Mouse (Mus musculus): ENCODE results near the gene Gm17387. TPM values are rescaled to one million over a fixed set of nuclear protein-coding genes. Genes with fewer than 3 reads are reported as not detected.

The Gm17387 gene
- polyA plus RNA-seq, 1 experiment from 2014 or later, result not detected

- Histone ChIP-seq H3K27ac (peak overlapping the region; percentile 90), H3K4me3 (no peak overlapping the region), H3K9me3 (no peaks in the 10 kb centered on the region), H3K9ac (0 out of 2 replicates have a peak overlapping the region, but pooled peaks have one; percentile 19), H3K36me3 (no peaks in the 10 kb centered on the region), H3K4me1 (peaks cover 25% of the 10 kb centered on the region), H3K27me3 (no peaks in the 10 kb centered on the region), H3K4me2 (replicated peaks) (peak overlapping the region; percentile 28)
- 31% methylated on average over 6 of the region's 9 CpGs for WGBS
- ATAC-seq (ENCODE audit: low FRiP score, low read depth), result 0 out of 2 replicates have a peak, but pooled peaks have one; percentile 16
These were observed 12.1 kb downstream of the Gm17387 start for GRCm38 (mm10) chr7:141040867-141041606.

- Histone ChIP-seq H3K4me2 (replicated peaks) (0 out of 2 replicates have a peak overlapping the region, but pooled peaks have one; percentile 9), H3K9me3 (no peaks in the 10 kb centered on the region), H3K27ac (peak overlapping the region; percentile 90), H3K9ac (no peak overlapping the region), H3K36me3 (no peaks in the 10 kb centered on the region), H3K4me3 (no peak overlapping the region), H3K27me3 (no peaks in the 10 kb centered on the region), H3K4me1 (peaks cover 27% of the 10 kb centered on the region)
- WGBS, result 10% methylated on average over 5 of the region's 5 CpGs
- ATAC-seq (ENCODE audit: low FRiP score, low read depth), result peak; percentile 80
These were observed 12.7 kb downstream of the Gm17387 start for GRCm38 (mm10) chr7:141041661-141042060.

GRCm38 (mm10) chr7:141042539-141042938 lies 13.6 kb downstream of the Gm17387 start:
- no peak overlapping the region for H3K4me2 ChIP-seq (replicated peaks)
- H3K36me3 ChIP-seq, result no peaks in the 10 kb centered on the region
- no peak for ATAC-seq (ENCODE audit: low FRiP score, low read depth)
- H3K4me1 ChIP-seq, result peaks cover 36% of the 10 kb centered on the region
- 22% methylated on average over 4 of the region's 4 CpGs for WGBS
- no peaks in the 10 kb centered on the region for H3K9me3 ChIP-seq
- no peak overlapping the region for H3K4me3 ChIP-seq
- H3K27ac ChIP-seq, result peak overlapping the region; percentile 67
- no peak overlapping the region for H3K9ac ChIP-seq
- H3K27me3 ChIP-seq, result no peaks in the 10 kb centered on the region

- Histone ChIP-seq H3K4me2 (replicated peaks) (peak overlapping the region; percentile 68), H3K27ac (peak overlapping the region; percentile 75), H3K9me3 (peaks cover 5% of the 10 kb centered on the region; the same call in 1 of the 2 replicates), H3K9ac (peak overlapping the region; percentile 31; the same call in 1 of the 2 replicates), H3K27me3 (no peaks in the 10 kb centered on the region), H3K4me1 (peaks cover 32% of the 10 kb centered on the region), H3K4me3 (0 out of 2 replicates have a peak overlapping the region, but pooled peaks have one; percentile 39), H3K36me3 (no peaks in the 10 kb centered on the region)
- no peak for ATAC-seq (ENCODE audit: low FRiP score, low read depth)
- 47% methylated on average over 6 of the region's 6 CpGs for WGBS
These were observed 18.1 kb downstream of the Gm17387 start for GRCm38 (mm10) chr7:141046931-141047580.

GRCm38 (mm10) chr7:141047581-141048225 lies 18.8 kb downstream of the Gm17387 start:
- Histone ChIP-seq H3K36me3 (no peaks in the 10 kb centered on the region), H3K9me3 (peaks cover 5% of the 10 kb centered on the region; the same call in 1 of the 2 replicates), H3K4me2 (replicated peaks) (peak overlapping the region; percentile 68), H3K4me1 (peaks cover 28% of the 10 kb centered on the region), H3K27me3 (no peaks in the 10 kb centered on the region), H3K9ac (peak overlapping the region; percentile 53), H3K27ac (peak overlapping the region; percentile 80), H3K4me3 (peak overlapping the region; percentile 39)
- WGBS, result 5% methylated on average over 15 of the region's 19 CpGs
- ATAC-seq (ENCODE audit: low FRiP score, low read depth), result peak; percentile 76

- H3K9me3 ChIP-seq, result peaks cover 5% of the 10 kb centered on the region; the same call in 1 of the 2 replicates
- H3K27me3 ChIP-seq, result no peaks in the 10 kb centered on the region
- H3K4me3 ChIP-seq, result peak overlapping the region; percentile 39
- peaks cover 20% of the 10 kb centered on the region for H3K4me1 ChIP-seq
- ATAC-seq (ENCODE audit: low FRiP score, low read depth), result peak; percentile 90
- peak overlapping the region; percentile 80 for H3K27ac ChIP-seq
- H3K4me2 ChIP-seq (replicated peaks), result peak overlapping the region; percentile 68
- peak overlapping the region; percentile 53 for H3K9ac ChIP-seq
- 9% methylated on average over 21 of the region's 21 CpGs for WGBS
- no peaks in the 10 kb centered on the region for H3K36me3 ChIP-seq
These were observed 19.6 kb downstream of the Gm17387 start for GRCm38 (mm10) chr7:141048226-141049218.

- H3K4me3 ChIP-seq, result no peak overlapping the region
- H3K27ac ChIP-seq, result no peak overlapping the region
- no peaks in the 10 kb centered on the region for H3K27me3 ChIP-seq
- H3K9me3 ChIP-seq, result peaks cover 5% of the 10 kb centered on the region; the same call in 1 of the 2 replicates
- H3K4me2 ChIP-seq (replicated peaks), result no peak overlapping the region
- WGBS, result 73% methylated on average over 2 of the region's 2 CpGs
- H3K4me1 ChIP-seq, result peaks cover 20% of the 10 kb centered on the region
- no peak overlapping the region for H3K9ac ChIP-seq
- ATAC-seq (ENCODE audit: low FRiP score, low read depth), result no peak
- H3K36me3 ChIP-seq, result no peaks in the 10 kb centered on the region
These were observed 20.4 kb downstream of the Gm17387 start for GRCm38 (mm10) chr7:141049326-141049725.

- peaks cover 20% of the 10 kb centered on the region for H3K4me1 ChIP-seq
- WGBS, result 72% methylated on average over 17 of the region's 17 CpGs
These were observed 22.2 kb downstream of the Gm17387 start for GRCm38 (mm10) chr7:141051060-141051685.

GRCm38 (mm10) chr7:141052016-141052415 lies 23.1 kb downstream of the Gm17387 start:
- no peak overlapping the region for H3K27ac ChIP-seq
- WGBS, result 87% methylated on average over 4 of the region's 4 CpGs
- H3K4me1 ChIP-seq, result peaks cover 14% of the 10 kb centered on the region
- no peak for ATAC-seq (ENCODE audit: low FRiP score, low read depth)
- no peak overlapping the region for H3K9ac ChIP-seq
- no peak overlapping the region for H3K4me2 ChIP-seq (replicated peaks)
- no peaks in the 10 kb centered on the region for H3K36me3 ChIP-seq
- H3K27me3 ChIP-seq, result no peaks in the 10 kb centered on the region
- peaks cover 10% of the 10 kb centered on the region; the same call in 1 of the 2 replicates for H3K9me3 ChIP-seq
- no peak overlapping the region for H3K4me3 ChIP-seq

More at GRCm38 (mm10) chr7:141051060-141051685, 22.2 kb downstream of the Gm17387 start:
- Histone ChIP-seq H3K4me2 (replicated peaks) (no peak overlapping the region), H3K27me3 (no peaks in the 10 kb centered on the region), H3K4me3 (no peak overlapping the region), H3K36me3 (no peaks in the 10 kb centered on the region), H3K27ac (no peak overlapping the region), H3K9ac (no peak overlapping the region), H3K9me3 (peaks cover 10% of the 10 kb centered on the region; the same call in 1 of the 2 replicates)
- no peak for ATAC-seq (ENCODE audit: low FRiP score, low read depth)

GRCm38 (mm10) chr7:141052421-141052820 lies 23.5 kb downstream of the Gm17387 start:
- ATAC-seq (ENCODE audit: low FRiP score, low read depth), result no peak
- no peak overlapping the region for H3K9ac ChIP-seq
- WGBS, result 80% methylated on average over 2 of the region's 2 CpGs
- H3K4me2 ChIP-seq (replicated peaks), result no peak overlapping the region
- H3K36me3 ChIP-seq, result no peaks in the 10 kb centered on the region
- no peak overlapping the region for H3K4me3 ChIP-seq
- no peaks in the 10 kb centered on the region for H3K27me3 ChIP-seq
- no peak overlapping the region for H3K27ac ChIP-seq
- H3K4me1 ChIP-seq, result peaks cover 10% of the 10 kb centered on the region
- peaks cover 10% of the 10 kb centered on the region; the same call in 1 of the 2 replicates for H3K9me3 ChIP-seq
